Mouse (Mus musculus) right cerebral cortex, postnatal 25 days (tissue): Measurements from ENCODE around the gene Trio.

Source experiments
- DNase-seq: peaks from one replicate; pipeline ENCODE4 v3.0.0; 2022

The Trio gene

GRCm38 (mm10) chr15:27991066-27991701 is 34.5 kb downstream of the Trio start:
- no peak for DNase-seq

- no peak for DNase-seq
These were observed 37.7 kb downstream of the Trio start for GRCm38 (mm10) chr15:27987979-27988378.

- no peak for DNase-seq
These were observed 40.8 kb downstream of the Trio start for GRCm38 (mm10) chr15:27984881-27985280.

- DNase-seq = no peak
These were observed 43.7 kb downstream of the Trio start for GRCm38 (mm10) chr15:27981764-27982500.

- DNase-seq = no peak
These were observed 44.4 kb downstream of the Trio start for GRCm38 (mm10) chr15:27981258-27981657.

- no peak for DNase-seq
These were observed 45.2 kb downstream of the Trio start for GRCm38 (mm10) chr15:27980436-27980835.

- DNase-seq = no peak
These were observed 48.7 kb downstream of the Trio start for GRCm38 (mm10) chr15:27976950-27977349.

- no peak for DNase-seq
These were observed 49.3 kb downstream of the Trio start for GRCm38 (mm10) chr15:27976366-27976765.

- no peak for DNase-seq
These were observed 51.0 kb downstream of the Trio start for GRCm38 (mm10) chr15:27974637-27975036.

- no peak for DNase-seq
These were observed 57.5 kb downstream of the Trio start for GRCm38 (mm10) chr15:27968183-27968582.

GRCm38 (mm10) chr15:27967128-27967876 is 58.3 kb downstream of the Trio start:
- DNase-seq = no peak

GRCm38 (mm10) chr15:27964877-27965276 is 60.8 kb downstream of the Trio start:
- no peak for DNase-seq

GRCm38 (mm10) chr15:27963506-27963905 is 62.1 kb downstream of the Trio start:
- no peak for DNase-seq

- DNase-seq = no peak
These were observed 65.0 kb downstream of the Trio start for GRCm38 (mm10) chr15:27960642-27961041.

- DNase-seq = no peak
These were observed 67.8 kb downstream of the Trio start for GRCm38 (mm10) chr15:27957867-27958266.

- no peak for DNase-seq
These were observed 70.0 kb downstream of the Trio start for GRCm38 (mm10) chr15:27955614-27956013.

- no peak for DNase-seq
These were observed 71.3 kb downstream of the Trio start for GRCm38 (mm10) chr15:27954356-27954755.

GRCm38 (mm10) chr15:27953570-27953969 is 72.1 kb downstream of the Trio start:
- no peak for DNase-seq

- DNase-seq = no peak
These were observed 74.5 kb downstream of the Trio start for GRCm38 (mm10) chr15:27951195-27951594.

GRCm38 (mm10) chr15:27949196-27949595 is 76.5 kb downstream of the Trio start:
- no peak for DNase-seq

GRCm38 (mm10) chr15:27947880-27948279 is 77.8 kb downstream of the Trio start:
- DNase-seq = no peak

GRCm38 (mm10) chr15:27945570-27945969 is 80.1 kb downstream of the Trio start:
- no peak for DNase-seq

- DNase-seq = no peak
These were observed 80.8 kb downstream of the Trio start for GRCm38 (mm10) chr15:27944898-27945297.
